Mouse (Mus musculus): ENCODE results near the gene BC055324. TPM values are rescaled to one million over a fixed set of nuclear protein-coding genes. Genes with fewer than 3 reads are reported as not detected.
"Not testable (repeated sequence)": the region's sequence is repeated elsewhere in the genome, so short reads cannot be mapped to it uniquely, and the experiment has no call there.

BC055324 gene
- polyA plus RNA-seq (2015; fragmentation: Nextera tagmentation; extraction: Ambion mirVana), result 5.7 and 8.0 TPM in 2 replicates

DNA sequence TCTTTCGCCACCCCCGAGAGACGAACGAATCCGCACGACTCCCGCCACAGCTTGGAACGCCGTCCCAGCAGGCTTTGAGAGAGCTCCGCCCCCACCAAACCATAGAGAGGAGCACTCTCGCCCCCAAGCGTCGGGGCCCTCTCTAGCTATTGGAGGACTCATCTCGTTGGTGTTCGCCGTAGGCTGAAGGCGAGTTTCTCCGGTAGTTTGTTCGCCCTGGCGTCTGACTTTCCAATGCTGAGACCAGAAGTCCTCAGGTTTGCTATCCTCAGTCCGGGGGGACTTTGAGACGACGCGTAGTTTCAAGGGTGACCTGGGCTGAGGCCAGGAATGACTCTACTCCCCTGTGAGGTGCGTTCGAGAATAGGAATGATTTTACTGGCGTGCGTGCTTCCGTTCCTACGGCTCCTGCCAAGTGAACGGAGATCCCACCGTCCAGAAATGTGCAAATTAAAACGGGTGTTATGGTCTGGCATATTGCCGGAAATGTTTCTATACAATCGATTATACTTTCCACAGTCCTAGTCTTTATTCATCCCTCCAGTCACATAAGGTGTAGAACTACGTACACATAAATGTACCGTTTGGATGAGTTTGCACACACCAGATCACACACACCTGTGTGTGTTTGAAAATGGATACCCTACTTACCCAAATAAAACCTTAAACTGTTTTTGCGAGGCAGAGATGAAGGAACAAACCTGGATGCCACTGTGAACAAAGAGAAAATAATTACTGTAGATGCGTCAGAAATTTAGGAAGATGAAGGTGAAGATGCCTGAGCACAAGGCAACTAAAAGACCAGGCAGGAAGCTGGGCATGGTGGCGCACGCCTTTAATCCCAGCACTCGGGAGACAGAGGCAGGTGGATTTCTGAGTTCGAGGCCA lies at the start of gene BC055324, which contains the start of gene Mettl18:
Gene BC055324, minus strand, starts transcription at position 76 of the 888 bp plus-strand sequence.
Gene Mettl18, plus strand, starts transcription at position 169 of the 888 bp plus-strand sequence.
- peak within 1 kb of the TSS; percentile 75 for H3K4me3 ChIP-seq
- no peaks in the 10 kb centered on the region for H3K9me3 ChIP-seq
- H3K9ac ChIP-seq, result peak within 1 kb of the TSS; percentile 79
- no peaks in the 10 kb centered on the region for H3K27me3 ChIP-seq
- peak within 1 kb of the TSS; percentile 66 for H3K4me2 ChIP-seq
- no peaks in the 10 kb centered on the region for H3K36me3 ChIP-seq
- peak within 1 kb of the TSS; percentile 80 for H3K27ac ChIP-seq (replicated peaks)
- peaks cover 19% of the 10 kb centered on the region for H3K4me1 ChIP-seq (replicated peaks)
- 4% methylated on average over 43 of the region's 43 CpGs for WGBS
- peak; percentile 99 for ATAC-seq (ENCODE audit: low read depth)

- no peaks in the 10 kb centered on the region for H3K9me3 ChIP-seq
- H3K27me3 ChIP-seq, result no peaks in the 10 kb centered on the region
- H3K4me2 ChIP-seq, result no peak overlapping the region
- H3K9ac ChIP-seq, result no peak overlapping the region
- ATAC-seq (ENCODE audit: low read depth), result no peak
- WGBS, result 72% methylated on average over 3 of the region's 3 CpGs
- H3K36me3 ChIP-seq, result no peaks in the 10 kb centered on the region
- H3K4me1 ChIP-seq (replicated peaks), result no peaks in the 10 kb centered on the region
- no peak overlapping the region for H3K27ac ChIP-seq (replicated peaks)
- H3K4me3 ChIP-seq, result no peak overlapping the region
Observed at GRCm38 (mm10) chr1:164043549-164043948, 49.0 kb upstream of the BC055324 start.

- Histone ChIP-seq H3K27me3 (no peaks in the 10 kb centered on the region), H3K4me1 (replicated peaks) (no peaks in the 10 kb centered on the region), H3K27ac (replicated peaks) (no peak overlapping the region), H3K36me3 (no peaks in the 10 kb centered on the region), H3K4me3 (no peak overlapping the region), H3K4me2 (no peak overlapping the region), H3K9me3 (no peaks in the 10 kb centered on the region), H3K9ac (no peak overlapping the region)
- no peak for ATAC-seq (ENCODE audit: low read depth)
- WGBS, result 83% methylated on average over 10 of the region's 10 CpGs
Observed at GRCm38 (mm10) chr1:164040385-164041135, 46.0 kb upstream of the BC055324 start.

DNA sequence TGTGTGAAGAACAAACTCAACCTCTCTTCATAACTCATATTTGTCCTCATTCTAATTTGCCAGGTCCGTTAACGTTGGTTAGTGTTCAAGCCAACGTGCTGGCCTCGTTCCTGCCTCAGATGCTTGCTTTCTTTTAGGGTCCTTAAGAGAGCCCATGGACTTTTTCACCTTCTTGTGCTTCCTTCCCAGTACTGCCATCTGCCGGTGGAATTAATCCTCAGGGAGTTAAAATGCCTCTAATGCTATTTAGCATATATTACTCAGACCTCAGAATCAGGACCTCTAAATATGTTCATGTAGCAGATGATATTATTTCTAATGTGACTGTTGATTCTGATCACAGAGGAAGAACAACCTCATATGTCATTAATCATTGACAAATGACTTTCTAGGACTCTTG lies 32.8 kb upstream of the BC055324 start:
- Histone ChIP-seq H3K4me1 (replicated peaks) (no peaks in the 10 kb centered on the region), H3K9me3 (no peaks in the 10 kb centered on the region), H3K4me3 (no peak overlapping the region), H3K27ac (replicated peaks) (no peak overlapping the region), H3K4me2 (no peak overlapping the region), H3K36me3 (no peaks in the 10 kb centered on the region), H3K27me3 (no peaks in the 10 kb centered on the region), H3K9ac (no peak overlapping the region)
- 52% methylated on average over 5 of the region's 5 CpGs for WGBS
- ATAC-seq (ENCODE audit: low read depth), result no peak

GRCm38 (mm10) chr1:164025685-164026084 lies 31.1 kb upstream of the BC055324 start:
- Histone ChIP-seq H3K4me3 (no peak overlapping the region), H3K9ac (no peak overlapping the region), H3K27ac (replicated peaks) (no peak overlapping the region), H3K4me2 (no peak overlapping the region), H3K27me3 (no peaks in the 10 kb centered on the region), H3K9me3 (no peaks in the 10 kb centered on the region), H3K4me1 (replicated peaks) (no peaks in the 10 kb centered on the region), H3K36me3 (no peaks in the 10 kb centered on the region)
- no peak for ATAC-seq (ENCODE audit: low read depth)
- WGBS, result 89% methylated on average over 4 of the region's 4 CpGs

GRCm38 (mm10) chr1:164022106-164022505 lies 27.5 kb upstream of the BC055324 start:
- H3K4me2 ChIP-seq; H3K4me3 ChIP-seq; H3K27ac ChIP-seq (replicated peaks); H3K4me1 ChIP-seq (replicated peaks); H3K9ac ChIP-seq; H3K36me3 ChIP-seq; H3K27me3 ChIP-seq; H3K9me3 ChIP-seq; ATAC-seq (ENCODE audit: low read depth): not testable (repeated sequence)
- 81% methylated on average over 5 of the region's 5 CpGs for WGBS

DNA sequence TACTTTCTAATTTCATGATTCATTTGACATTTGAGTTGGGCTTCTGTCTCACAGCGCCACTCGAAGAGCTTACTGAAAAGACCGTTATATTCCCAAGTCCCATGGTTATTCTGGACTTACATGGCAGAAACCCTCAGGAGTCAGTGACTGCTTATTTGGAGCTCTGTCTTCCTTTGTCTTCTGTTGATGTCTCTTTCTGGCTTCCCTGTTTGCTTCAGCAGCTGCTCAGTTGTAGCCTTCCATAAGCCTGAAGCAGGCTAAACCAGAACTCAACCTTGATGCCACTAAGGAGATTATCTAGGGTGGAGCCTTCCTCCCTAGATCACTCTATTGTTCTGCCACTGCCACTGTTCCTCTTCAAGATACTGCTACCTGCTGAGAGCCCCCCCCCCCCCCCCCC lies 26.1 kb upstream of the BC055324 start:
- not testable (repeated sequence) for H3K4me1 ChIP-seq (replicated peaks); H3K4me3 ChIP-seq; H3K27ac ChIP-seq (replicated peaks); H3K36me3 ChIP-seq; H3K27me3 ChIP-seq; H3K4me2 ChIP-seq; ATAC-seq (ENCODE audit: low read depth); H3K9me3 ChIP-seq; H3K9ac ChIP-seq
- WGBS, result 88% methylated on average over 3 of the region's 3 CpGs

GRCm38 (mm10) chr1:164019789-164020188 lies 25.2 kb upstream of the BC055324 start:
- H3K4me3 ChIP-seq, result no peak overlapping the region
- no peaks in the 10 kb centered on the region for H3K4me1 ChIP-seq (replicated peaks)
- WGBS, result 24% methylated on average over 6 of the region's 6 CpGs
- H3K27ac ChIP-seq (replicated peaks), result no peak overlapping the region
- no peaks in the 10 kb centered on the region for H3K27me3 ChIP-seq
- no peaks in the 10 kb centered on the region for H3K36me3 ChIP-seq
- ATAC-seq (ENCODE audit: low read depth), result no peak
- H3K4me2 ChIP-seq, result no peak overlapping the region
- H3K9ac ChIP-seq, result no peak overlapping the region
- no peaks in the 10 kb centered on the region for H3K9me3 ChIP-seq

DNA sequence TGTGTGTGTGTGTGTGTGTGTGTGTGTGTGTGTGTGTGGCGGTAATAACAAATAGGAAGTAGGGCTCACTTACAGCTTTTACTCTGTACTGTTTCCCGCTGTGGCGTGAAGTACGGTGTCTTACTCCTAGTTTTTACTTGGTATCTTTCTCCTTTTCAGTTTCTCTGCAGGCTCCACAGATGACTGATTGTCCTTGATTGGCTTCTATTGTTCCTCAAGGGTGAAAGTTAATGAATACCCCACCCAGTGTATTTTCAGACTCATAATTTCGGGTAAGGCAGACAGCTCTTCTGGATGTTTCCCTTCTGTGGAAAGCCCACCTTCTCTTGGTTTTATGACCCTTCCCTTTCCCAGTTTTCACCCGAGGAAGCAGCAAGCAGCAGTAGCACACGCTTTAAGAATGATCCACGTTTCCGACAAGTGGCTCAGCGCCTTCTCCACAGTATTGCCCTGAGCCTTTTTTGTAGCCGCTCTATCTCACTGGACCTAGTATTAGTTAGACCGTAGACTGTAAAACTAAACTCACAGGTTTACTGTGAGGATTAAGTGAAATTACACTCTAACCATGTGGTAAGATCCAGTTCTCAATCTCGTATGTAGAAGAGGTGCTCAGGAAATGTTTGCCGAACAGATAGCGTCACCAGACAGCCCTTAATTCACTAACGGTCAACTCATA lies 23.8 kb upstream of the BC055324 start:
- no peaks in the 10 kb centered on the region for H3K36me3 ChIP-seq
- 75% methylated on average over 16 of the region's 16 CpGs for WGBS
- H3K4me2 ChIP-seq, result no peak overlapping the region
- H3K9ac ChIP-seq, result no peak overlapping the region
- H3K4me1 ChIP-seq (replicated peaks), result no peaks in the 10 kb centered on the region
- H3K4me3 ChIP-seq, result no peak overlapping the region
- ATAC-seq (ENCODE audit: low read depth), result no peak
- no peaks in the 10 kb centered on the region for H3K27me3 ChIP-seq
- H3K9me3 ChIP-seq, result no peaks in the 10 kb centered on the region
- H3K27ac ChIP-seq (replicated peaks), result no peak overlapping the region

GRCm38 (mm10) chr1:164014616-164015015 lies 20.0 kb upstream of the BC055324 start:
- no peak overlapping the region for H3K4me3 ChIP-seq
- no peak overlapping the region for H3K27ac ChIP-seq (replicated peaks)
- no peaks in the 10 kb centered on the region for H3K4me1 ChIP-seq (replicated peaks)
- no peak overlapping the region for H3K4me2 ChIP-seq
- H3K27me3 ChIP-seq, result no peaks in the 10 kb centered on the region
- H3K9me3 ChIP-seq, result no peaks in the 10 kb centered on the region
- no peak overlapping the region for H3K9ac ChIP-seq
- WGBS, result 70% methylated on average over 1 of the region's 1 CpGs
- no peaks in the 10 kb centered on the region for H3K36me3 ChIP-seq
- no peak for ATAC-seq (ENCODE audit: low read depth)

DNA sequence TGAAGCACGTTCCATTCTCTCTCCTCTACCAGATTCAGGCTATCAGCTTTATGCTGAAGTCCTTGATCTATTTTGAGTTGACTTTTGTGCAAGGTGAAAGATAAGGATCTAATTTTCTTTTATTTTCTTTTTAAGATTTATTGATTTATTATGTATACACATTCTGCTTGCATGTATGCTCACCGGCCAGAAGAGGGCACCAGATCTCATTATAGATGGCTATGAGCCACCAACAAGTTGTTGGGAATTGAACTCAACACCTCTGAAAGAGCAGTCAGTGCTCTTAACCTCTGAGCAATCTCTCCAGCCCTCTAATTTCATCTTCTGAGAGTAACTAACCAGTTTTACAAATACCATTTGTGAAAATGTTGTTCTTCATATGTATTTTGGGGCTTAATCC lies 14.6 kb upstream of the BC055324 start:
- no peaks in the 10 kb centered on the region for H3K36me3 ChIP-seq
- no peaks in the 10 kb centered on the region for H3K4me1 ChIP-seq (replicated peaks)
- no peak for ATAC-seq (ENCODE audit: low read depth)
- WGBS, result 48% methylated on average over 2 of the region's 2 CpGs
- H3K4me3 ChIP-seq, result no peak overlapping the region
- no peaks in the 10 kb centered on the region for H3K27me3 ChIP-seq
- H3K9ac ChIP-seq, result no peak overlapping the region
- H3K9me3 ChIP-seq, result no peaks in the 10 kb centered on the region
- no peak overlapping the region for H3K27ac ChIP-seq (replicated peaks)
- no peak overlapping the region for H3K4me2 ChIP-seq

- Histone ChIP-seq H3K27me3 (no peaks in the 10 kb centered on the region), H3K9me3 (no peaks in the 10 kb centered on the region), H3K36me3 (no peaks in the 10 kb centered on the region), H3K4me1 (replicated peaks) (no peaks in the 10 kb centered on the region), H3K27ac (replicated peaks) (no peak overlapping the region), H3K4me2 (no peak overlapping the region), H3K9ac (no peak overlapping the region), H3K4me3 (no peak overlapping the region)
- 86% methylated on average over 3 of the region's 3 CpGs for WGBS
- ATAC-seq (ENCODE audit: low read depth), result no peak
Observed at GRCm38 (mm10) chr1:164004311-164004710, 9.7 kb upstream of the BC055324 start.

Data from neural tube, embryonic 13.5 days (tissue).